Mouse (Mus musculus) embryonic facial prominence, embryonic 11.5 days (tissue): Measurements from ENCODE around the gene Phlda1. TPM values are rescaled to one million over a fixed set of nuclear protein-coding genes. Genes with fewer than 3 reads are reported as not detected.

Experiments
- ATAC-seq: fragments of 200-750 bp; cut with Nextera tagmentation; replicated peaks from 2 replicates; pipeline ENCODE4 v1.8.0; 2017; ENCODE audit warnings: low read depth; ENCODE audit not compliant: insufficient number of reproducible peaks, low FRiP score, low TSS enrichment
- DNase-seq: peaks from one replicate; pipeline ENCODE4 v3.0.0-alpha.2; 2015; ENCODE audit warnings: low spot score
- H3K27ac ChIP-seq: fragments of 300-500 bp; sonication (generic); replicated peaks from 2 replicates; pipeline ENCODE4 v1.5.1; 2014; ENCODE audit warnings: mild to moderate bottlenecking, low read depth, low read length, control low read depth
- H3K27me3 ChIP-seq: fragments of 300-500 bp; sonication (generic); 2 replicates; pipeline ENCODE4 v1.6.1; 2014; ENCODE audit warnings: mild to moderate bottlenecking, low read length, moderate library complexity, mixed read lengths; ENCODE audit not compliant: control insufficient read depth, insufficient read depth
- H3K36me3 ChIP-seq: fragments of 300-500 bp; sonication (generic); replicated peaks from 2 replicates; pipeline ENCODE4 v1.6.1; 2014; ENCODE audit warnings: low read depth, mild to moderate bottlenecking, low read length, moderate library complexity, mixed read lengths; ENCODE audit not compliant: control insufficient read depth, insufficient read depth
- H3K4me1 ChIP-seq: fragments of 300-500 bp; sonication (generic); 2 replicates; pipeline ENCODE4 v1.6.1; 2014; ENCODE audit warnings: low read length, mixed read lengths; ENCODE audit not compliant: control insufficient read depth, insufficient read depth
- H3K4me2 ChIP-seq: fragments of 300-500 bp; sonication (generic); 2 replicates; pipeline ENCODE4 v1.6.1; 2014; ENCODE audit warnings: low read depth, mild to moderate bottlenecking, control low read depth, low read length, moderate library complexity
- H3K4me3 ChIP-seq: fragments of 300-500 bp; sonication (generic); 2 replicates; pipeline ENCODE4 v1.5.1; 2014; ENCODE audit warnings: low read depth, low read length, control low read depth
- H3K9ac ChIP-seq: fragments of 300-500 bp; sonication (generic); replicated peaks from 2 replicates; pipeline ENCODE4 v1.6.1; 2014; ENCODE audit warnings: mild to moderate bottlenecking, control low read depth, low read length
- H3K9me3 ChIP-seq: fragments of 300-500 bp; sonication (generic); replicated peaks from 2 replicates; pipeline ENCODE4 v1.6.1; 2016; ENCODE audit warnings: mild to moderate bottlenecking, low read length, inconsistent platforms, mixed read lengths; ENCODE audit not compliant: control insufficient read depth
- WGBS: fragments of 180-500 bp; shearing (Covaris S2); extraction: QIAGEN DNeasy Blood & Tissue Kit; methylation state at CpG from one replicate; pipeline ENCODE4 v1.1.7; 2014; 5-methylcytosine and 5-hydroxymethylcytosine counted together
- polyA plus RNA-seq: library from polyadenylated mRNA; unstranded; fragments of >200 nt; fragmentation: Nextera tagmentation; extraction: Ambion mirVana; gene quantifications from 2 replicates; pipeline ENCODE4 v1.2.1, GENCODE M21; 2014

Phlda1 gene
- polyA plus RNA-seq, 1 experiment from 2014 or later: 25.6 TPM

GRCm38 (mm10) chr10:111506926-111507459 lies 907 bp downstream of the Phlda1 start:
- WGBS: 0% methylated on average over 23 of the region's 23 CpGs

GRCm38 (mm10) chr10:111507460-111508211 lies 1.6 kb downstream of the Phlda1 start:
- peak overlapping the region; percentile 63 for H3K4me3 ChIP-seq
- H3K4me1 ChIP-seq: no peaks in the 10 kb centered on the region; the same call in 1 of the 2 replicates
- WGBS: under 1% methylated on average over 38 of the region's 38 CpGs
- H3K27ac ChIP-seq: peak overlapping the region; percentile 15; the same call in 1 of the 2 replicates
- no peaks in the 10 kb centered on the region for H3K9me3 ChIP-seq
- ATAC-seq: no peak; the same call in 1 of the 2 replicates
- peak overlapping the region; percentile 93 for H3K9ac ChIP-seq
- no peaks in the 10 kb centered on the region for H3K36me3 ChIP-seq
- DNase-seq: peak; percentile 74
- peak overlapping the region; percentile 56 for H3K4me2 ChIP-seq
- no peaks in the 10 kb centered on the region for H3K27me3 ChIP-seq

More at GRCm38 (mm10) chr10:111506926-111507459, 907 bp downstream of the Phlda1 start:
- ATAC-seq (peak; percentile 46), DNase-seq (peak; percentile 46)
- Histone ChIP-seq H3K36me3 (no peaks in the 10 kb centered on the region), H3K27ac (peak overlapping the region; percentile 91), H3K9ac (peak overlapping the region; percentile 93), H3K4me2 (peak overlapping the region; percentile 56), H3K4me3 (peak overlapping the region; percentile 63), H3K9me3 (no peaks in the 10 kb centered on the region), H3K27me3 (no peaks in the 10 kb centered on the region), H3K4me1 (no peaks in the 10 kb centered on the region; the same call in 1 of the 2 replicates)

GRCm38 (mm10) chr10:111508324-111509080 lies 2.4 kb downstream of the Phlda1 start:
- peak overlapping the region; percentile 93 for H3K9ac ChIP-seq
- H3K4me3 ChIP-seq: peak overlapping the region; percentile 63
- no peaks in the 10 kb centered on the region for H3K36me3 ChIP-seq
- H3K9me3 ChIP-seq: no peaks in the 10 kb centered on the region
- peak overlapping the region; percentile 35 for H3K4me2 ChIP-seq
- WGBS: 4% methylated on average over 7 of the region's 7 CpGs
- no peak for ATAC-seq
- no peak overlapping the region; the same call in 1 of the 2 replicates for H3K27ac ChIP-seq
- no peaks in the 10 kb centered on the region for H3K27me3 ChIP-seq
- H3K4me1 ChIP-seq: no peaks in the 10 kb centered on the region; the same call in 1 of the 2 replicates
- no peak for DNase-seq

- no peaks in the 10 kb centered on the region; the same call in 1 of the 2 replicates for H3K4me1 ChIP-seq
- ATAC-seq: no peak
- no peaks in the 10 kb centered on the region for H3K9me3 ChIP-seq
- H3K36me3 ChIP-seq: no peaks in the 10 kb centered on the region
- H3K4me2 ChIP-seq: peak overlapping the region; percentile 35
- 10% methylated on average over 8 of the region's 8 CpGs for WGBS
- peak overlapping the region; percentile 2; the same call in 1 of the 2 replicates for H3K9ac ChIP-seq
- no peak overlapping the region for H3K27ac ChIP-seq
- peak overlapping the region; percentile 63 for H3K4me3 ChIP-seq
- DNase-seq: no peak
- H3K27me3 ChIP-seq: no peaks in the 10 kb centered on the region
Measured at GRCm38 (mm10) chr10:111509103-111509784, 3.2 kb downstream of the Phlda1 start.

- Histone ChIP-seq H3K9ac (no peak overlapping the region), H3K4me3 (no peak overlapping the region), H3K36me3 (no peaks in the 10 kb centered on the region), H3K9me3 (no peaks in the 10 kb centered on the region), H3K4me1 (no peaks in the 10 kb centered on the region; the same call in 1 of the 2 replicates), H3K4me2 (no peak overlapping the region), H3K27me3 (no peaks in the 10 kb centered on the region), H3K27ac (no peak overlapping the region)
- WGBS: 68% methylated on average over 7 of the region's 7 CpGs
- DNase-seq: no peak
- no peak for ATAC-seq
Measured at GRCm38 (mm10) chr10:111509981-111510380, 3.9 kb downstream of the Phlda1 start.

- ATAC-seq (no peak), DNase-seq (no peak)
- H3K27me3 ChIP-seq: no peaks in the 10 kb centered on the region
- H3K4me3 ChIP-seq: no peak overlapping the region
- WGBS: 39% methylated on average over 7 of the region's 7 CpGs
- H3K9me3 ChIP-seq: no peaks in the 10 kb centered on the region
- H3K4me1 ChIP-seq: no peaks in the 10 kb centered on the region; the same call in 1 of the 2 replicates
- H3K4me2 ChIP-seq: no peak overlapping the region
- no peak overlapping the region for H3K9ac ChIP-seq
- H3K27ac ChIP-seq: no peak overlapping the region; the same call in 1 of the 2 replicates
- H3K36me3 ChIP-seq: no peaks in the 10 kb centered on the region
Measured at GRCm38 (mm10) chr10:111510798-111511197, 4.7 kb downstream of the Phlda1 start.

GRCm38 (mm10) chr10:111512036-111512568 lies 6.0 kb downstream of the Phlda1 start:
- no peak overlapping the region for H3K27ac ChIP-seq
- 84% methylated on average over 10 of the region's 10 CpGs for WGBS
- H3K27me3 ChIP-seq: no peaks in the 10 kb centered on the region
- no peak overlapping the region for H3K9ac ChIP-seq
- H3K4me3 ChIP-seq: no peak overlapping the region
- ATAC-seq (no peak), DNase-seq (no peak)
- no peaks in the 10 kb centered on the region for H3K9me3 ChIP-seq
- no peaks in the 10 kb centered on the region; the same call in none of the 2 replicates for H3K4me1 ChIP-seq
- no peaks in the 10 kb centered on the region for H3K36me3 ChIP-seq
- H3K4me2 ChIP-seq: no peak overlapping the region
